Mouse (Mus musculus): Measurements from ENCODE around the gene Rae1. TPM values are rescaled to one million over a fixed set of nuclear protein-coding genes. Genes with fewer than 3 reads are reported as not detected.

Rae1 gene
- polyA plus RNA-seq (2012; rRNA removed) (123 and 129 TPM in 2 replicates), polyA plus RNA-seq (2014; fragmentation: Nextera tagmentation; extraction: Ambion mirVana) (130 TPM in 2 replicates)

- TF ChIP-seq POLR2A (IDR thresholded peaks at IDR 0.05; ENCODE audit: borderline replicate concordance, extremely low read depth, insufficient read depth, insufficient read length), result peak; percentile 68; the same call in 1 of the 2 replicates
- peaks cover 13% of the 10 kb centered on the region for H3K4me1 ChIP-seq (ENCODE audit: control insufficient read depth, insufficient read depth, low read length)
- peak; percentile 97 for ATAC-seq (ENCODE audit: low FRiP score, low read depth)
- H3K9ac ChIP-seq (ENCODE audit: low read depth, low read length, severe bottlenecking), result peak within 1 kb of the TSS; percentile 96
- WGBS, result under 1% methylated on average over 45 of the region's 45 CpGs
- DNase-seq (ENCODE audit: low spot score), result peak; percentile 97
- peak within 1 kb of the TSS; percentile 88 for H3K4me3 ChIP-seq (replicated peaks; ENCODE audit: low read length)
- peak within 1 kb of the TSS; percentile 87 for H3K4me2 ChIP-seq (replicated peaks; ENCODE audit: low read depth, low read length, severe bottlenecking)
- H3K36me3 ChIP-seq (ENCODE audit: control insufficient read depth, insufficient read depth, low read length), result peaks cover 29% of the 10 kb centered on the region
- no peaks in the 10 kb centered on the region for H3K9me3 ChIP-seq (ENCODE audit: control insufficient read depth, low read length)
- H3K27me3 ChIP-seq (ENCODE audit: control insufficient read depth, insufficient read depth, low read length), result no peaks in the 10 kb centered on the region
- peak within 1 kb of the TSS; percentile 88 for H3K27ac ChIP-seq (replicated peaks; ENCODE audit: low read depth, low read length)
Measured at GRCm38 (mm10) chr2:172999630-173000284, at the start of gene Rae1. TSS of gene Rae1 (plus strand) at chr2:173000117.

- Histone ChIP-seq H3K4me1 (ENCODE audit: control insufficient read depth, insufficient read depth, low read length) (peaks cover 10% of the 10 kb centered on the region), H3K9me3 (ENCODE audit: control insufficient read depth, low read length) (no peaks in the 10 kb centered on the region), H3K4me2 (replicated peaks; ENCODE audit: low read depth, low read length, severe bottlenecking) (no peak overlapping the region), H3K36me3 (ENCODE audit: control insufficient read depth, insufficient read depth, low read length) (no peaks in the 10 kb centered on the region), H3K9ac (ENCODE audit: low read depth, low read length, severe bottlenecking) (no peak overlapping the region), H3K27ac (replicated peaks; ENCODE audit: low read depth, low read length) (no peak overlapping the region), H3K4me3 (replicated peaks; ENCODE audit: low read length) (no peak overlapping the region), H3K27me3 (ENCODE audit: control insufficient read depth, insufficient read depth, low read length) (no peaks in the 10 kb centered on the region)
- DNase-seq (ENCODE audit: low spot score), result no peak
- ATAC-seq (ENCODE audit: low FRiP score, low read depth), result no peak
- no peak for TF ChIP-seq POLR2A (IDR thresholded peaks at IDR 0.05; ENCODE audit: borderline replicate concordance, extremely low read depth, insufficient read depth, insufficient read length)
- WGBS, result 53% methylated on average over 9 of the region's 9 CpGs
Measured at GRCm38 (mm10) chr2:172950119-172950676, 49.7 kb upstream of the Rae1 start.

- peaks cover 10% of the 10 kb centered on the region for H3K4me1 ChIP-seq (ENCODE audit: control insufficient read depth, insufficient read depth, low read length)
- no peaks in the 10 kb centered on the region for H3K36me3 ChIP-seq (ENCODE audit: control insufficient read depth, insufficient read depth, low read length)
- no peaks in the 10 kb centered on the region for H3K27me3 ChIP-seq (ENCODE audit: control insufficient read depth, insufficient read depth, low read length)
- DNase-seq (ENCODE audit: low spot score) (no peak), ATAC-seq (ENCODE audit: low FRiP score, low read depth) (peak; percentile 32; the same call in 1 of the 2 replicates)
- no peak for TF ChIP-seq POLR2A (IDR thresholded peaks at IDR 0.05; ENCODE audit: borderline replicate concordance, extremely low read depth, insufficient read depth, insufficient read length)
- WGBS, result 20% methylated on average over 11 of the region's 11 CpGs
- H3K4me3 ChIP-seq (replicated peaks; ENCODE audit: low read length), result no peak overlapping the region
- H3K27ac ChIP-seq (replicated peaks; ENCODE audit: low read depth, low read length), result no peak overlapping the region
- no peaks in the 10 kb centered on the region for H3K9me3 ChIP-seq (ENCODE audit: control insufficient read depth, low read length)
- H3K4me2 ChIP-seq (replicated peaks; ENCODE audit: low read depth, low read length, severe bottlenecking), result no peak overlapping the region
- H3K9ac ChIP-seq (ENCODE audit: low read depth, low read length, severe bottlenecking), result no peak overlapping the region
Measured at GRCm38 (mm10) chr2:172950722-172951121, 49.2 kb upstream of the Rae1 start.

- DNase-seq (ENCODE audit: low spot score) (no peak), ATAC-seq (ENCODE audit: low FRiP score, low read depth) (no peak)
- no peak overlapping the region for H3K4me2 ChIP-seq (replicated peaks; ENCODE audit: low read depth, low read length, severe bottlenecking)
Measured at GRCm38 (mm10) chr2:172951976-172952375, 47.9 kb upstream of the Rae1 start.

GRCm38 (mm10) chr2:172958579-172958978, 41.3 kb upstream of the Rae1 start:
- TF ChIP-seq POLR2A (IDR thresholded peaks at IDR 0.05; ENCODE audit: borderline replicate concordance, extremely low read depth, insufficient read depth, insufficient read length), result no peak
- Histone ChIP-seq H3K4me1 (ENCODE audit: control insufficient read depth, insufficient read depth, low read length) (peaks cover 3% of the 10 kb centered on the region; the same call in 1 of the 2 replicates), H3K27me3 (ENCODE audit: control insufficient read depth, insufficient read depth, low read length) (no peaks in the 10 kb centered on the region), H3K4me2 (replicated peaks; ENCODE audit: low read depth, low read length, severe bottlenecking) (no peak overlapping the region), H3K4me3 (replicated peaks; ENCODE audit: low read length) (no peak overlapping the region), H3K27ac (replicated peaks; ENCODE audit: low read depth, low read length) (no peak overlapping the region), H3K9ac (ENCODE audit: low read depth, low read length, severe bottlenecking) (no peak overlapping the region), H3K9me3 (ENCODE audit: control insufficient read depth, low read length) (peaks cover 3% of the 10 kb centered on the region; the same call in 1 of the 2 replicates), H3K36me3 (ENCODE audit: control insufficient read depth, insufficient read depth, low read length) (no peaks in the 10 kb centered on the region)
- peak; percentile 42; the same call in 1 of the 2 replicates for ATAC-seq (ENCODE audit: low FRiP score, low read depth)
- no peak for DNase-seq (ENCODE audit: low spot score)
- 14% methylated on average over 5 of the region's 5 CpGs for WGBS

More at GRCm38 (mm10) chr2:172951976-172952375, 47.9 kb upstream of the Rae1 start:
- H3K4me1 ChIP-seq (ENCODE audit: control insufficient read depth, insufficient read depth, low read length), result peaks cover 10% of the 10 kb centered on the region
- H3K9ac ChIP-seq (ENCODE audit: low read depth, low read length, severe bottlenecking), result no peak overlapping the region
- H3K9me3 ChIP-seq (ENCODE audit: control insufficient read depth, low read length), result no peaks in the 10 kb centered on the region
- TF ChIP-seq POLR2A (IDR thresholded peaks at IDR 0.05; ENCODE audit: borderline replicate concordance, extremely low read depth, insufficient read depth, insufficient read length), result no peak
- no peak overlapping the region for H3K4me3 ChIP-seq (replicated peaks; ENCODE audit: low read length)
- WGBS, result 83% methylated on average over 2 of the region's 2 CpGs
- no peaks in the 10 kb centered on the region for H3K27me3 ChIP-seq (ENCODE audit: control insufficient read depth, insufficient read depth, low read length)
- no peak overlapping the region for H3K27ac ChIP-seq (replicated peaks; ENCODE audit: low read depth, low read length)
- H3K36me3 ChIP-seq (ENCODE audit: control insufficient read depth, insufficient read depth, low read length), result no peaks in the 10 kb centered on the region

Measured in limb, embryonic 14.5 days (tissue).